Mouse (Mus musculus) bone marrow, adult 2 months (tissue): ENCODE measurements around the gene Srpk1.

Experiments
- CTCF ChIP-seq: fragments of 200-500 bp; IDR thresholded peaks from 2 replicates; pipeline ENCODE4 v1.5.1; 2011; ENCODE audit warnings: low read length, control low read depth; ENCODE audit not compliant: control insufficient read depth, insufficient read depth
- POLR2A ChIP-seq: fragments of 200-500 bp; IDR thresholded peaks from 2 replicates; pipeline ENCODE4 v1.6.1; 2011; ENCODE audit warnings: low read depth, mild to moderate bottlenecking, control low read depth, low read length, borderline replicate concordance; ENCODE audit not compliant: control insufficient read depth

GRCm38 (mm10) chr17:28580396-28580795 lies 42.1 kb downstream of the Srpk1 start:
- TF ChIP-seq CTCF = no peak
- TF ChIP-seq POLR2A = no peak
